Mouse (Mus musculus): ENCODE results near the gene Uaca.

The Uaca gene

DNA sequence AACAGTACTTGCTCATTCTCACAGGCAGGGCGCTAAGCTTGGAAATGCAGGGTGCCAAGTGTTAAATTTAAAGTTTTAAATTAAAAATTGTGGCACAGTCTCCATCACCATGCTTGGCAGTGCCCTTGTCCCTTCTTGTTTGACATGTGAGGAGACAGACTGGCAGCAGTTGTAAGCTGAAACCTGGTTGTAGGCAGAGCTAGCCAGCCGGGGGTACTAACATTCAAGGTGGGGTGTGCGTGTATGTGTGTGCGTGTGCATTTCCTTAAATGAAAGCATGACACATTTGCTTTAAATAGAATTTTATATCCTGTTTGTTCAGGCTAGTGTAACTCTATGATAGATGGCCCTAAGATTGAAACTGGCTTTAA, 42.7 kb downstream of the Uaca start:
- CTCF ChIA-PET, result no interaction called here

DNA sequence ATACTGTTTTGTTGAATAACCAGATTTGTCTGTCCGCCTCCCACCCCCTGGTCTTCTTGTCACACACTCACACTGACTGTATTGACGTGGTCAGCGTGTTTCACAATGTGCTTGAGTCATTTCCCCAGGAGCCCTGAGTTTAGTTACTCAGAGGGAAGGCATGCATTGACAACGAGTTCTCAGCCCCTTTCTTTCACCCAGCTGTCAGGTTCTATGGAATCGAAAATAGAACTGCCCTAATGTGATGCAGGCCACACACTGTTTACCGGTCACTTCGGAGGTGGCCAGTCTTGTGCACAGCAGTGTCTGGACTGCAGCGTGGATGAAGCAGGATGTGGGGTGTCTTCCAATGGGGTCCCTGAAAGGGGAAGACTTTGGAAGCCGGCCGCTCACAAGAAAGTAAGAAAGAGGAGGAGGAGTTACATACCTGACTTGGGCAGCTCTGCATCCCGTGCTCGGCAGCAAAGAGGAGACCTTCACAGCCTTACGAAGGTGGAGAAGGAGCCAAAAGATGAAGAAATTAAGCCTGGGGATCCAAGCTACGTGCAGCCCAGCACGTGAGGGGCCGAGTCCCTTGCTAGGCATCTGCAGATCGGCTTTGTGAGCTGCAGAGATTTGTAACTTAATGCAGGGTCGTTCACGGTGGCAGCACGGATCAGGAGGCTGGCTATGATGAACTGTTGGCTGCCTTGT, 43.3 kb downstream of the Uaca start:
- CTCF ChIA-PET, result no interaction called here

DNA sequence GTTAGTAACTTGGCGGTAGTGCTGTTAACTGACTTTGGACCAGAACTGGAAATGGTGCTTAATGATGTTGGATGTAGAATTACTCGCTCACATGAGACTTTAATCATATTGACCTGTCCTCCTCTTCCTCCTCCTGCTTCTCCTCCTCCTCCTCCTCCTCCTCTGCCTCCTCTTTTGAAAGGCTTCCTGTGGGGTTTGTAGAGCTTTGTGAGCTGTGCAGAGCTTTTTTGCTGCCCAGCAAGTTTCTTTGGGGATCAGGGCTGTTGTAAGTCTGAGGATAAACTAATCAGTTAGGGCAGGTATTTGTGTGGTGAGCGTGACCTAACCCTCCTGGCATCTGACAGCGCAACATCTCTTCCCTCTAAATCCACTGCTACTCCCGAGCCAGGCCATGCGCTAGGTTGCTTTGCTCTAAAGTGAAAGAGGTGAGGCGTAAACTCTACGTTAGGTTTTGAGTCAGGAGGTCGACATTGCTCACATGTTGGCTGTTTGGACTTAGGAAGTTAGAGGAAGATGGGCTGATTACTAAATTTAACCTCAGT, 44.1 kb downstream of the Uaca start:
- CTCF ChIA-PET, result no interaction called here

DNA sequence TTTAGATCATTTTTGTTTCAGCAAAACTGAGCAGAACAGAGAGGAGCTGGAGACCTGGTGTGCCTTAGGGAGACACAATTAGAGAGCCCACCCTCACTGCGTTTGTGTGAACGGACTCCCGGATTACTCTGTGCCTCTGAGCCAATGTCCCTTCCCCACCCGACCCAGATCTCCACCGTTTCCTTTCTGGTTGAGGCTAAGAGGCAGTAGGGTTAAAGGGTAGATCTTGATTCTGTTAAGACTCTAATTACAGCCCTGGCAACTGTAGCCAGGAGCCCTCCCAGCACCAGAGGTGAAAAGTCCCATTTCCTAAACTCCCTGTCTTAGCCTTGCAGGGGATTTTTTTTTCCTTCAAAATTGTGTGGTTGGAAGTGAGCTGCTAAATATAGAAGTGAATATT, 47.1 kb downstream of the Uaca start:
- CTCF ChIA-PET, result no interaction called here

DNA sequence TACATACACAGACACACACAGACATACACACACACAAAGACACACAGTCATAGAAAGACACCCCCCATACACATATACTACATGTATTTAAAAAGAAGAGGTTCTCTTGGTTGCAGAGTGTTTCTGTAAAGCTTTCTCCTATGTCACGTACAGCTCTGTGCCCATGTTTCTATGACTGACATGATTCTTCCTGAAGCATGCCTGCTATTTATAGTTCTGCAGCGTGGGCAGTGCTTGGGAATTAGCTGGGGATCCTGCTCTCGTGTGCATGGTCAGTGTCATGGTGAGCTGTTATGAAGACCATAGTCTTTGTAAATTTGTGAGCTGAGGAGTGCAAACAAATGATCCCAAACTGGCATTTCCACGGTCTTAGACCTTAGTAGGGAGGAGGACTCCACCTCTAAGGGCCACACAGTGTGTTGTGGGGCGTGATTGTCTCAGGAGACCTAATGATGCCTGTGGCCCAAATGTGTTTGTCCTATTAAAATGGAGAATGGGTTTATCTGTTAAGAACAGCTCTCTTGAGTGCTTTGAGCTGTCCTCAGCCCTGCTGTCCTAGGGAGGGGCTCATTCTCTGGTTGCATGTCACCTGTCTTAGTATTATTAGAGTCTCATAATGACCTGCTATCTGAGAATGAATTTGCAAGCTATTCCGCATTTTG, 49.2 kb downstream of the Uaca start:
- CTCF ChIA-PET, result no interaction called here

DNA sequence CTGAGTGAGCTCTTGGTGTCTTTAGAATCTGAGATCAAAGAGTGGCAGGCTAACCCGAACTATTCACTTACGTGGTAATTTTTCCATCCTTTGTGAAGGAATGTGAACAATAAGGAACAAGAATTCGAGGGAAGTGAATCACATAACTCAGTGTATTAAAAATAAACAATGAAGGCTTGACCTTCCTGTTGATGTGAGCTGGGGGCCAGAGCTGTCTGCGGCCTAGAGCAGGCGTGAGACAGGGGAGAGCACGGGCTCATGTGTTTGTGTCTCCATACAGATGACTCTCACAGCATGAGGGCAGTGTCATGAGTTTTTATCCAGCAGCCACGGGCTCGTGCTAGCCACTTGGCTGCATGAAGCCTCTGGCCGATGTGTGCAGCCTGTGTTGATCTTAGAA, 54.4 kb downstream of the Uaca start:
- CTCF ChIA-PET, result interaction anchor here (0.7 kb wide), 1 partner anchor 1134 kb away, joined by 3 read pairs; no protein-coding TSS in a partner anchor

DNA sequence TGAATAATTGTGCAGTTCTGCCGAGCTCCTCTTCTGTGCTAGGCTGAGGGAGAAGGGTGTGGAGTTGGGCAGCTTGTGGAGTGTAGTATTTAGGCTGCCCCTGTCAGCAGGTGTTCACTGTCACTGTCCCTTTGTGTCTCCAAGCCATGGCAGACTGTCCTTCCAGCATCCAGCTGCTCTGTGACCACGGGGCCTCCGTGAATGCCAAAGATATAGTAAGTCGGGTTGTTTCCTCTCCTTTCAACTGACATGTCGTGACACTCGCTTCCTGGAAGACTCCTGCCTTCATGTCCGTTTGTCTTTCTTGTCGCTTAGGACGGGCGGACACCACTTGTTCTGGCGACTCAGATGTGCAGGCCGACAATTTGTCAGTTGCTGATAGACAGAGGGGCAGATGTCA, 55.6 kb downstream of the Uaca start:
- CTCF ChIA-PET, result no interaction called here

DNA sequence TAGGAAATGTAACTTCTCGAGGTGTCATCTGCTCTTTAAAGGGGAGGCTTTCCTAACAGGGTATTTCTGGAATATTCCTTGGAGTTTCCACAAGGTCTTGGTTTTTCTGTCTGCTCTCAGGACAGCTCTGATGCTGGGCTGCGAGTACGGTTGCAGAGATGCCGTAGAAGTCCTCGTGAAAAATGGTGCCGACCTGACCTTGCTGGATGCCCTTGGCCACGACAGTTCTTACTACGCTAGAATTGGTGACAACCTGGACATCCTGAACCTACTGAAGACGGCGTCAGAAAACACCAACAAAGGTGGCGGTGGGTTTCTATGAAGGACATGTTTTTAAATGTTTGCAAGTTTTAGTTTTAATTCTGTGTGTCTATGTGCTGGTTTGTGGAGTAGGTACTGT, 59.9 kb downstream of the Uaca start:
- CTCF ChIA-PET, result no interaction called here

DNA sequence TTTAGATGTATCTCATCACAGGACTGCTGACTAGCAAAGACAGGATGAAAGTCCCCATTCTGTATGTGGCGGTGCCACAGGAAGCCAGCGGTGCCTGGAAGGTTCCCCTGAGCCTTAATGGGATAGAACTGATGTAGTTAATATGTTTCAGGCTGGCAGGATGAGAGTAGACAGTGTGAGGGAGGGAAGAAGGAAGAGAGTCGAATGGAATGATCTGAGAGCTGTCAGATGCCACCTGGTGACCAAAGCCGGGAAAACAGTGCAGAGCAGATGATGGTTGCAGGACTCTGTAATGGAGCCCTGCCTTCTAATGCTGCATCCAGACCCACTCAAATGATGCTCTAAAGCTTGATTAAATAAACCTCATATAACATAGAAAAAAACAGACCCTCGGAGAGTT, 63.5 kb downstream of the Uaca start:
- CTCF ChIA-PET, result interaction anchor here (0.6 kb wide), 1 partner anchor 99 kb away, joined by 4 read pairs; no protein-coding TSS in a partner anchor

DNA sequence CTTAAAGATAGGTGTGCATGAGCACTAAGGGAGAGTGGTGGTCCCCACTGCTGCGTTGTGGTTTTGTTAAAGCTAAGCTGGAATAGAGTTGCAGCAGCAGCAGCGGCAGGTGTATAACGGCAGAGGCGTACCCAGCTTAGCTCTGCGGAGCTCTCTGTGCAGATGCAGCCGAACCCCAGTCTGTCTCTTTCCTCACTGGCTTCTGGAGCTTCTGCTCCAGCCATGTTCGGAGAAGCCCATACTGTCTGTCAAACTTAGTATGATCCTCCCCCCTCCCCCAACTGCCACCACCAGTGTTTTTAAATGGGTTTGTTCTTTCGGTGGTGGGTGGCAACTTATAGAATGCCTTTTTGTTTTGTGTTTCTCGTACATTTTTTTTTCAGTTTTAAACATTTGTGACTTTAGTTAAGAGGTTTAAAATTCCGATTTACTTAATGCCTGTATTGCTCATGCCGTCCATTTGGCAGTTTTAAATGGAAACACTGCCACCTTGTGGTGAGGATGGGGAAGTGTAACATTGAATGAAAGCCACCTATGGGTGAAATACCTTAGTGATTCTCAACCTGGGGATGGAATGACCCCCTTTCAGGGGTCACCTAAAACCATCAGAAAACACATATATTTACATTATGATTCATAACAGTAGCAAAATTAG, 64.1 kb downstream of the Uaca start:
- CTCF ChIA-PET, result interaction anchor here (0.6 kb wide), 1 partner anchor 99 kb away, joined by 4 read pairs; no protein-coding TSS in a partner anchor

DNA sequence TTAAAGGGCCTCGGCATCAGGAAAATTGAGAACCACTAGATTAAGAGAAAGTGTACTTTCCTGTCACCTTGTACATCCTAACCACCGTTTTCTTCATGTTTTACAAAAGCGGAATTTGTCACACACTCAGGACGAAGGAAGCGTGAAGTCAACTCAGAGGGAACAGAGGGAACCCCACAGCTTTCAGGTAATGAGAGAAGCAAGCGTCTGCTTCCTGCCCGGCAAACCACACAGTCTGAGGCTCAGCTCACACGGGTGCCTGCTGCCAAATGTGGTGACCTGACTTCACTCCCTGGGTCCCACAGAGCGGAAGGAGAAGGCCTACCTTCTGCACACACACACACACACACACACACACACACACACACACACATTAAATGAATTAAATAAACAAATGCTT, 64.7 kb downstream of the Uaca start:
- CTCF ChIA-PET, result no interaction called here

DNA sequence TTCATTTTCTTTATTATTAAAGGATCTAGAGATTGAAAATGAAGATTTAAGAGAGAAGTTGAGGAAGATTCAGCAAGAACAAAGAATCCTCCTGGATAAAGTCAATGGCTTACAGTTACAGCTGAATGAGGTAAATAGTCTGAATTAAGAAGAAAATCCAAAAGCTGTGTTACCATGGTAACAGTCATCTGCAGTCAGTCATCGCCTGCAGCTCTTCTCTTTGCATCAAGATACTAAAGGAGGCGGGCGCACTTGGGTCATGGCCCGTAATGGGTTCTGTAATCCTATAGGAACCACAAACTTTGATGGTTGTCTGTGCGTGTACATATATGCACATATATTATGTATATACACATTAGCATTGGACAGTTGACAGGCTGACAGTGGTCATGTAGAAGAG, 66.7 kb downstream of the Uaca start:
- CTCF ChIA-PET, result interaction anchor here (0.6 kb wide), 2 partner anchors 13 to 200 kb away, joined by 3 read pairs; no protein-coding TSS in a partner anchor

DNA sequence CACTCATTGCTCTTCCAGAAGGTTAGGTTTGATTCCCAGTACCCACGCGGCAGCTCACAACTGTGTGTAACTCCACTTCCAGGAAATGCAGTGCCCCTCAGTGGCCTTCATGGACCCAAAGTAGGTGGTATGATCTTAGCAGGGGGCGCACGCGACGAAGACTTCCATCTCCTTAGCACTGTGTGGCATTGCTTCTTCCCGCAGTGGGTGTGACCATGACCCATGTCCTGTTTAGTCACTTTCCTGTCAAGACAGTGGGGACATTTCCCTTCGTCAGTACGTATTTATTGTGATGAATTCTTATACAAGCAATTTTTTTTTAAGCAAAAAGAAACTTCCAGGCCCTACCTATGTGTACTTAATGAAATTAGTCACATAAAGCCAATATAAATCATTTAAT, 70.3 kb downstream of the Uaca start:
- CTCF ChIA-PET, result no interaction called here

DNA sequence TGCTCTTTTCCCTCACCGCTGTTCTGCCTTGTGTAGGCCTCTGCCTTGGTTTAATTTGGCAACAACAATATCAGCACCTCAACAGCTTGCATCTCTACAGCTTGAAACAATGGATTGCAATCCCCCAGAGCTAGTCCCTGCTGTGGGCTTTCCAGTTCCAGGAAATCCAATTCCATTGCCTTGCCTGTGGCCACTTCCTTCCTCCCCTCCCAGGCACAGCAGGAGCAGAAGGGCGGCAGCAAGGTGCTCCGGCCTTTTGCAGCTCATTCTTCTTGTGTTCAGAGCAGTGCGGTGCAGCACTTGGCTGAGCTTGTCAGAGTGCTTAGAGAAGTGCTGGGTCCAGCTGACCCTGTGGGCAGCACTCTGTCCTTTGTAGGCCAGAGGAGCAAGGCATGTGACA, 71.5 kb downstream of the Uaca start:
- CTCF ChIA-PET, result no interaction called here

DNA sequence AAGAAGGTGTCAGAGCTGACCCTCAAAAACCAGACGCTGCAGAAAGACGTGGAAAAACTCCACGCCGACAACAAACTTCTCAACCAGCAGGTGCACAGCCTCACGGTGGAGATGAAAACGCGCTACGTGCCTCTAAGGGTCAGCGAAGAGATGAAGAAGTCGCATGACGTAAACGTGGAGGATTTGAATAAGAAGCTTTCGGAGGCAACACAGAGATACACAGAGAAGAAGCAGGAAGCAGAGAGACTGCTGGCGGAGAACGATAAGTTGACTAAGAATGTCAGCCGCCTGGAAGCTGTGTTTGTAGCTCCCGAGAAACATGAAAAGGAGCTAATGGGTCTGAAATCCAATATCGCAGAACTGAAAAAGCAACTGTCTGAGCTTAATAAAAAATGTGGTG, 76.1 kb downstream of the Uaca start:
- CTCF ChIA-PET, result no interaction called here

DNA sequence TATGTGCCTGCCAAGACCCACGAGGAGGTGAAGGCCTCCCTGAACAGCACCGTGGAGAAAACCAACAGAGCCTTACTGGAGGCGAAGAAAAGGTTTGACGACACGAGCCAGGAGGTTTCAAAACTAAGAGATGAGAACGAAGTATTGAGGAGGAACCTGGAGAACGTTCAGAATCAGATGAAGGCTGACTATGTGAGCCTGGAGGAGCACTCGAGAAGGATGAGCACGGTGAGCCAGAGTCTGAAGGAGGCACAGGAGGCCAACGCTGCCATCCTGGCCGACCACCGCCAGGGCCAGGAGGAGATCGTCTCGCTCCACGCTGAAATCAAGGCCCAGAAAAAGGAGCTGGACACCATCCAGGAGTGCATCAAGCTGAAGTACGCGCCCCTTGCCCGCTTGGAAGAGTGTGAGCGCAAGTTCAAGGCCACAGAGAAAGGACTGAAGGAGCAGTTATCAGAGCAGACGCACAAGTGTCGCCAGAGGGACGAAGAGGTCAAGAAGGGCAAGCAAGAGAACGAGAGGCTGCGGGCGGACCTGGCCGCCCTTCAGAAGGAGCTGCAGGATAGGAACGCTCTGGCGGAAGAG, 76.7 kb downstream of the Uaca start:
- CTCF ChIA-PET, result interaction anchor here (0.6 kb wide), 1 partner anchor 183 kb away, joined by 3 read pairs; no protein-coding TSS in a partner anchor

DNA sequence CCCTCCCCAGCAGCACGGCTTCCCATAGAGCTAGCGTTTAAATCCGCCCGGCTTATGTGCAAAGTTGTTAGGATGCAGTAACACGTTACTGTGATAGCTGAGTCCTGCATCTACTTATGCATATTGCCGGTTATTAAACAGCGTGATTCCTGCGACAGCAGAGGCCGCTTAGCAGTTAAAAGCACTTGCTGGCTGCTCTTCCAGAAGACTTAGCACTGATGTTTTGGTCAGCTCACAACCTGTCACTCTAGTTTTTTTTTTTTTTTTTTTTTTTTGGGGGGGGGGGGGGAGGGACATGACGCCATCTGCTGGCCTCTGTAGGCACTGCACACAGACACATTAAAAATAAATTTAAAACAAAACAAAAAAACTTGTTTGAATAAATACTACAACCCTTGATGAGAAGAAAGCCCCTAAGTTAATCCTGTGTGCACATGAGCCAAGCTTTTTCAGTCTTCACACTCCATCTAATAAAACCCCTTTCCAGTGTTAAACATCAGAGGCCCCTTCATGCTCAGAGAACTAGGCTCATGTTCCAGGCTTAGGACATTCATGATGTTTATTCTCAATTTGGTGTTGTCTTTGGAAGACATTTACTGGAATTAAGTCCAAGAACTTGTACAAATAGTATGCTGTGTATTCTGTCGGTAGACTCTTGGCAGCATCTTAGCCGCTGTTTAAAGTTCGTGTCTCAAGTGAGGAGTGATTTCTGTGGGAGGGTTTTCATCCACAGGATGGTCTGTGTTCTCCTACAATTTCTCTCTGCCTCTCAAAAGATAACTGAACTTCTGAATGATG, 79.1 kb downstream of the Uaca start:
- CTCF ChIA-PET, result interaction anchor here (0.9 kb wide), 1 partner anchor 37 kb away, joined by 3 read pairs; no protein-coding TSS in a partner anchor

DNA sequence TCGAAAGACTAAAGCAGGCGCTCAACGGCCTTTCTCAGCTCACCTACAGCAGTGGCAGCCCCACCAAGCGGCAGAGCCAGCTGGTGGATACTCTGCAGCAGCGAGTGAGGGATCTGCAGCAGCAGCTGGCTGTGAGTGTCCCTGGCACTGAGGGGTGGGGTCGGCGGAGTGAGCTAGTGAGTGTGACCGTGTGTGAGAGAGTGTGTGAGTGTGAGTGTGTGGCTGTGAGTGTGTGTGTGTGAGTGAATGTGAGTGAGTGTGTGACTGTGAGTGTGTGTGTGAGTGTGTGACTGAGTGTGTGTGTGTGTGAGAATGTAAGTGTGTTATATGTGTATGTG, 79.7 kb downstream of the Uaca start:
- CTCF ChIA-PET, result interaction anchor here (0.9 kb wide), 1 partner anchor 37 kb away, joined by 3 read pairs; no protein-coding TSS in a partner anchor

DNA sequence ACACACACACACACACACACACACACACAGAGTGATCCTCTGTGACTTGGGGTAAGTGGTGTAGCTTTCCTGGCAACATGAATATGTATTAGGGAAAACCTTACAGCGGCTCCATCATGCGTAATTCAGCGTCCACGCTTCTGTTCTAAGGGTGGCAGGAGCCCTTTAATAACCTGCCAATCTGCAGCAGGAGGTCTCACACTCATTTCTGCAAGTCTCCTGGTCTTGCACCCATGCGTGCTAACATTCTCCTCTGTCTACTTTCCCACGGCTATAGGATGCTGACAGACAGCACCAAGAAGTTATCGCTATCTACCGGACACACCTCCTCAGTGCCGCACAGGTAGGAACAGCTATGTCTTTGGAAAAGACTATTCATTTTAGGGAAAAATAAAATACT, 81.7 kb downstream of the Uaca start:
- CTCF ChIA-PET, result interaction anchor here (0.6 kb wide), 2 partner anchors 316 to 1297 kb away, joined by 3 read pairs; no protein-coding TSS in a partner anchor

DNA sequence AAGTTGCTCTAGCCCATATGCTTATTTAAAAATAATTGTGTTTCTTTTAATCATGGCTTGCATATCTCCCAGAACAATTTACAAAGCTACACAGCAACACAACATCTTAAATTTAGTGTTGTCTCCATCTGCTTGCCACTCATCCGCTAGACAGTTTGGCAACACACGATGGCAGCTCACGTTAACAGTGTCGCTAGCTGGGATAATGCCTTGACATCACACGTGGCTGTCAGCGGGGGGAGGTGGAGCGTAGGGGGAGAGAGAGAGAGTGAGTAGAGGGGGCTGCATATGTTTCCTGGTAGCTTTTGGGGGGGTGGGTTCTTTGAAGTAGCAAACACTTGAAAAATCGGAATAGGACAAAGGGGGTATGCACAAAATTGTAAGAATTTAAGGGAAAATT, 82.2 kb downstream of the Uaca start:
- CTCF ChIA-PET, result interaction anchor here (0.6 kb wide), 2 partner anchors 317 to 1296 kb away, joined by 3 read pairs; no protein-coding TSS in a partner anchor

DNA sequence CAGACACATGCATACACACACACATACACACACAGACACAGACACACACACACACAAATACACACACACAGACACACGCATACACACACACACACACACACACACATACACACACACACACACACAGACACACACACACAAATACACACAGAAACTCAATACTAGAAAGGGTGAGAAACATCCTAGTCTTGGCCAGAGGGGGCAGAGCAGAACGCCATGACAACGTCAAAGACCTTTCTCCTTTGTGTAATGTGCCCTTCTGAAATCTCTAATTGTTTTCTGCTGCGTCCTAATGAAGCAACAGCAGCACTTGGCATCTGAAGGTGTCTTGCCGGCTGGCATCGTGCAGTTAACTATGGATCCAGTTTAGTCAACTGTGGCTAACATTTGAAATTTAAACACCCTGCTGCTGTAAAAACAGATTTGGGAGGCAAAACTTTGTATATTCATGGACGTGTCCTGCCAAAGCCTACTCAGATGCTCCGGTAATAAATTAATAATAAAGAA, 83.8 kb downstream of the Uaca start:
- CTCF ChIA-PET, result no interaction called here
